Mouse (Mus musculus): ENCODE results near the gene Iqcg. TPM values are rescaled to one million over a fixed set of nuclear protein-coding genes. Genes with fewer than 3 reads are reported as not detected.
"Not testable (repeated sequence)": the region's sequence is repeated elsewhere in the genome, so short reads cannot be mapped to it uniquely, and the experiment has no call there.

Gene Iqcg
- polyA plus RNA-seq, 1 experiment from 2014 or later = 4.7 TPM

- Histone ChIP-seq H3K4me1 (peaks cover 27% of the 10 kb centered on the region), H3K27ac (replicated peaks) (peak overlapping the region; percentile 89), H3K4me2 (replicated peaks) (peak overlapping the region; percentile 91), H3K27me3 (no peaks in the 10 kb centered on the region), H3K9ac (replicated peaks) (peak overlapping the region; percentile 81), H3K9me3 (no peaks in the 10 kb centered on the region), H3K4me3 (peak overlapping the region; percentile 91), H3K36me3 (peaks cover 36% of the 10 kb centered on the region)
- ATAC-seq (replicated peaks) = peak; percentile 66
- WGBS = 0% methylated on average over 35 of the region's 35 CpGs
Measured at GRCm38 (mm10) chr16:33062682-33063131, 6.7 kb upstream of the Iqcg start.

- peak within 1 kb of the TSS; percentile 91 for H3K4me3 ChIP-seq
- under 1% methylated on average over 63 of the region's 64 CpGs for WGBS
- peaks cover 36% of the 10 kb centered on the region for H3K36me3 ChIP-seq
- no peaks in the 10 kb centered on the region for H3K27me3 ChIP-seq
- peak; percentile 97 for ATAC-seq (replicated peaks)
- no peaks in the 10 kb centered on the region for H3K9me3 ChIP-seq
- peak within 1 kb of the TSS; percentile 91 for H3K4me2 ChIP-seq (replicated peaks)
- peak within 1 kb of the TSS; percentile 81 for H3K9ac ChIP-seq (replicated peaks)
- H3K27ac ChIP-seq (replicated peaks) = peak within 1 kb of the TSS; percentile 89
- peaks cover 32% of the 10 kb centered on the region for H3K4me1 ChIP-seq
Measured at GRCm38 (mm10) chr16:33062024-33062681, 6.1 kb upstream of the Iqcg start, which contains the start of gene Lmln. Gene Lmln, plus strand, starts transcription at chr16:33062521.

- H3K27ac ChIP-seq (replicated peaks) = peak overlapping the region; percentile 89
- H3K9ac ChIP-seq (replicated peaks) = no peak overlapping the region
- H3K9me3 ChIP-seq = no peaks in the 10 kb centered on the region
- no peak overlapping the region for H3K4me3 ChIP-seq
- H3K27me3 ChIP-seq = no peaks in the 10 kb centered on the region
- H3K4me1 ChIP-seq = peaks cover 32% of the 10 kb centered on the region
- WGBS = 59% methylated on average over 11 of the region's 11 CpGs
- no peak for ATAC-seq (replicated peaks)
- no peak overlapping the region; the same call in 1 of the 2 replicates for H3K4me2 ChIP-seq (replicated peaks)
- peaks cover 31% of the 10 kb centered on the region for H3K36me3 ChIP-seq
Measured at GRCm38 (mm10) chr16:33061400-33061799, 5.4 kb upstream of the Iqcg start.

- WGBS = 78% methylated on average over 2 of the region's 2 CpGs
- Histone ChIP-seq H3K4me3 (no peak overlapping the region), H3K36me3 (peaks cover 31% of the 10 kb centered on the region), H3K27ac (replicated peaks) (no peak overlapping the region), H3K27me3 (no peaks in the 10 kb centered on the region), H3K4me1 (peaks cover 32% of the 10 kb centered on the region), H3K9ac (replicated peaks) (no peak overlapping the region), H3K9me3 (no peaks in the 10 kb centered on the region), H3K4me2 (replicated peaks) (no peak overlapping the region)
- no peak for ATAC-seq (replicated peaks)
Measured at GRCm38 (mm10) chr16:33060926-33061325, 4.9 kb upstream of the Iqcg start.

GRCm38 (mm10) chr16:33059471-33059870, 3.5 kb upstream of the Iqcg start:
- Histone ChIP-seq H3K9me3 (no peaks in the 10 kb centered on the region), H3K4me1 (peaks cover 36% of the 10 kb centered on the region), H3K9ac (replicated peaks) (no peak overlapping the region), H3K27me3 (no peaks in the 10 kb centered on the region), H3K4me3 (no peak overlapping the region), H3K36me3 (peaks cover 31% of the 10 kb centered on the region), H3K27ac (replicated peaks) (no peak overlapping the region), H3K4me2 (replicated peaks) (no peak overlapping the region)
- WGBS = 83% methylated on average over 1 of the region's 1 CpGs
- ATAC-seq (replicated peaks) = no peak

- WGBS = 90% methylated on average over 9 of the region's 9 CpGs
- H3K9ac ChIP-seq (replicated peaks); H3K4me2 ChIP-seq (replicated peaks); H3K9me3 ChIP-seq; H3K27ac ChIP-seq (replicated peaks); H3K27me3 ChIP-seq; H3K4me3 ChIP-seq; ATAC-seq (replicated peaks): not testable (repeated sequence)
- peaks cover 31% of the 10 kb centered on the region for H3K4me1 ChIP-seq
- H3K36me3 ChIP-seq = peaks cover 31% of the 10 kb centered on the region
Measured at GRCm38 (mm10) chr16:33058656-33059055, 2.6 kb upstream of the Iqcg start.

- no peak for ATAC-seq (replicated peaks)
- no peak overlapping the region for H3K27ac ChIP-seq (replicated peaks)
- H3K36me3 ChIP-seq = peaks cover 31% of the 10 kb centered on the region
- H3K27me3 ChIP-seq = no peaks in the 10 kb centered on the region
- H3K4me3 ChIP-seq = peak overlapping the region; percentile 76
- H3K4me2 ChIP-seq (replicated peaks) = peak overlapping the region; percentile 54
- H3K4me1 ChIP-seq = peaks cover 25% of the 10 kb centered on the region
- 0 out of 2 replicates have a peak overlapping the region, but pooled peaks have one; percentile 13 for H3K9ac ChIP-seq (replicated peaks)
- no peaks in the 10 kb centered on the region for H3K9me3 ChIP-seq
- 92% methylated on average over 16 of the region's 16 CpGs for WGBS
Measured at GRCm38 (mm10) chr16:33058033-33058432, 2.0 kb upstream of the Iqcg start.

- Histone ChIP-seq H3K4me1 (peaks cover 19% of the 10 kb centered on the region), H3K9ac (replicated peaks) (peak overlapping the region; percentile 90), H3K4me3 (peak overlapping the region; percentile 76), H3K4me2 (replicated peaks) (peak overlapping the region; percentile 54), H3K27ac (replicated peaks) (peak overlapping the region; percentile 92), H3K9me3 (no peaks in the 10 kb centered on the region), H3K36me3 (peaks cover 31% of the 10 kb centered on the region), H3K27me3 (no peaks in the 10 kb centered on the region)
- 0 out of 2 replicates have a peak, but pooled peaks have one; percentile 9 for ATAC-seq (replicated peaks)
- WGBS = under 1% methylated on average over 24 of the region's 24 CpGs
Measured at GRCm38 (mm10) chr16:33056786-33057185, 768 bp upstream of the Iqcg start.

- H3K4me1 ChIP-seq = peaks cover 16% of the 10 kb centered on the region
- no peaks in the 10 kb centered on the region for H3K9me3 ChIP-seq
- peak; percentile 53 for ATAC-seq (replicated peaks)
- no peak overlapping the region for H3K27ac ChIP-seq (replicated peaks)
- peak overlapping the region; percentile 76 for H3K4me3 ChIP-seq
- 16% methylated on average over 10 of the region's 10 CpGs for WGBS
- H3K36me3 ChIP-seq = peaks cover 26% of the 10 kb centered on the region
- no peaks in the 10 kb centered on the region for H3K27me3 ChIP-seq
- peak overlapping the region; percentile 54 for H3K4me2 ChIP-seq (replicated peaks)
- H3K9ac ChIP-seq (replicated peaks) = peak overlapping the region; percentile 90
Measured at GRCm38 (mm10) chr16:33055655-33056054, 363 bp downstream of the Iqcg start.

GRCm38 (mm10) chr16:33054927-33055326, 1.1 kb downstream of the Iqcg start:
- not testable (repeated sequence) for H3K27ac ChIP-seq (replicated peaks); ATAC-seq (replicated peaks); H3K27me3 ChIP-seq; H3K9ac ChIP-seq (replicated peaks); H3K9me3 ChIP-seq; H3K4me3 ChIP-seq; H3K4me2 ChIP-seq (replicated peaks)
- WGBS = 92% methylated on average over 2 of the region's 2 CpGs
- H3K36me3 ChIP-seq = peaks cover 20% of the 10 kb centered on the region
- H3K4me1 ChIP-seq = peaks cover 16% of the 10 kb centered on the region

- H3K27me3 ChIP-seq = no peaks in the 10 kb centered on the region
- no peaks in the 10 kb centered on the region for H3K9me3 ChIP-seq
- WGBS = 80% methylated on average over 5 of the region's 5 CpGs
- H3K9ac ChIP-seq (replicated peaks) = no peak overlapping the region
- peaks cover 13% of the 10 kb centered on the region for H3K4me1 ChIP-seq
- peaks cover 3% of the 10 kb centered on the region for H3K36me3 ChIP-seq
- H3K27ac ChIP-seq (replicated peaks) = no peak overlapping the region
- H3K4me2 ChIP-seq (replicated peaks) = no peak overlapping the region
- no peak overlapping the region for H3K4me3 ChIP-seq
- ATAC-seq (replicated peaks) = no peak
Measured at GRCm38 (mm10) chr16:33053141-33053540, 2.9 kb downstream of the Iqcg start.

- ATAC-seq (replicated peaks) = no peak
- H3K4me2 ChIP-seq (replicated peaks) = no peak overlapping the region
- no peak overlapping the region for H3K4me3 ChIP-seq
- H3K9me3 ChIP-seq = no peaks in the 10 kb centered on the region
- 93% methylated on average over 16 of the region's 16 CpGs for WGBS
- no peak overlapping the region for H3K27ac ChIP-seq (replicated peaks)
- no peak overlapping the region for H3K9ac ChIP-seq (replicated peaks)
- no peaks in the 10 kb centered on the region for H3K4me1 ChIP-seq
- H3K36me3 ChIP-seq = no peaks in the 10 kb centered on the region
- no peaks in the 10 kb centered on the region for H3K27me3 ChIP-seq
Measured at GRCm38 (mm10) chr16:33049809-33050208, 6.2 kb downstream of the Iqcg start.

All from forebrain, embryonic 15.5 days (tissue).